Mouse (Mus musculus) gastrocnemius, adult 2 months (tissue): ENCODE measurements around the gene Ppard. TPM values are rescaled to one million over a fixed set of nuclear protein-coding genes. Genes with fewer than 3 reads are reported as not detected.

Source experiments
- DNase-seq: peaks from one replicate; pipeline ENCODE4 v3.0.0; 2022
- H3K27ac ChIP-seq: fragments of 200-600 bp; 2 replicates; pipeline ENCODE4 v1.8.1; 2022; ENCODE audit warnings: mild to moderate bottlenecking
- H3K4me3 ChIP-seq: fragments of 200-600 bp; 2 replicates; pipeline ENCODE4 v1.8.1; 2022; ENCODE audit warnings: mild to moderate bottlenecking, moderate library complexity
- CTCF ChIP-seq: fragments of 200-600 bp; IDR thresholded peaks from 2 replicates; pipeline ENCODE4 v1.8.1; 2022; ENCODE audit warnings: antibody characterized with exemption, mild to moderate bottlenecking, moderate library complexity
- intact Hi-C: fragments of 180-260 bp; cut with DNase I; formaldehyde crosslinking; loops from one replicate; pipeline ENCODE4 v1.15.1; 2025
- total RNA-seq, 2 experiments: library from RNA; stranded (reverse); gene quantifications; 2 replicates each; pipeline ENCODE4 v1.2.3; 2021

The Ppard gene
- total RNA-seq, 2 experiments from 2014 or later: 29.1 to 30.7 TPM

DNA sequence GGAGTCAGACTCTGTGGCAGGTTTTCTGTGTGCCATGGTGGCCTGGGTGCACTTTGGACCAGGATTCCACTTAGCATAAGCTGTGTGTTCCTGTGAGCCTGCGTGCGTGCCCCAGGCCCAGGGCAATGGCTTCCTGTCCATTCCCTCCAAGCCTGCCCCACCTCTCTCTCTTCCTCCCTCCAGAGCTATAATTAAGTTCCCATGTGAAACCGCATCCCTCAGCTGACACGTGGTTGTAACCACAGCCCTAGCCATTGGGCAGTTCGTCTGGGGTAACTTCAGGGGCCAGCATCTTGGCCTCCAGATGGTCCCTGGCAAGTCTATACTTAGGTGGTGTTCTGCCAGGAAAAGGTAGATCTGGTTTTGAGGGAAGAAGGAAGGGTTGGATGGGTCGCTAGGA is 15.1 kb downstream of the Ppard start:
- Histone ChIP-seq H3K27ac (peak overlapping the region; percentile 95), H3K4me3 (peak overlapping the region; percentile 59)
- no peak for TF ChIP-seq CTCF
- intact Hi-C loops: loop anchor here (2.0 kb wide), 1 partner anchor 25 kb away; no protein-coding TSS in a partner anchor
- peak; percentile 88 for DNase-seq

DNA sequence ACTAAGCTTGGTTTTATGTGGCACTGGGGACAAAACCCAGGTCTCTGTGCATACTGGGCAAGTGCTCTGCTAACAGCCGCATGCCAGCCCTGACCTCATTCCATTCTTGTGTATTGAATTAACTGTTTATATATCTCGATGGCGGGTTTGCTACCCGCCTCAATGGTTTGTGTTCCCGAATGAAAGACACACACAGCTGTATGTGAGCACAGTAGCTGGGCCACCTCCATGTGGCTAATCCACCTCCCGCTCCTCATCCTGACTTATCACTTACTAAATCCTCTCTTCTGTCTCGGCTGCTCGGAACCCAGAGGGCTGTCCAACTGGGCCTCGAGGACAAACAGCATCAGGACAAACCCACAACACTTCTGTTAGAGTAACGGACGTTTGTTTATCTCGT is 16.6 kb downstream of the Ppard start:
- TF ChIP-seq CTCF: no peak
- H3K27ac ChIP-seq: peak overlapping the region; percentile 95

DNA sequence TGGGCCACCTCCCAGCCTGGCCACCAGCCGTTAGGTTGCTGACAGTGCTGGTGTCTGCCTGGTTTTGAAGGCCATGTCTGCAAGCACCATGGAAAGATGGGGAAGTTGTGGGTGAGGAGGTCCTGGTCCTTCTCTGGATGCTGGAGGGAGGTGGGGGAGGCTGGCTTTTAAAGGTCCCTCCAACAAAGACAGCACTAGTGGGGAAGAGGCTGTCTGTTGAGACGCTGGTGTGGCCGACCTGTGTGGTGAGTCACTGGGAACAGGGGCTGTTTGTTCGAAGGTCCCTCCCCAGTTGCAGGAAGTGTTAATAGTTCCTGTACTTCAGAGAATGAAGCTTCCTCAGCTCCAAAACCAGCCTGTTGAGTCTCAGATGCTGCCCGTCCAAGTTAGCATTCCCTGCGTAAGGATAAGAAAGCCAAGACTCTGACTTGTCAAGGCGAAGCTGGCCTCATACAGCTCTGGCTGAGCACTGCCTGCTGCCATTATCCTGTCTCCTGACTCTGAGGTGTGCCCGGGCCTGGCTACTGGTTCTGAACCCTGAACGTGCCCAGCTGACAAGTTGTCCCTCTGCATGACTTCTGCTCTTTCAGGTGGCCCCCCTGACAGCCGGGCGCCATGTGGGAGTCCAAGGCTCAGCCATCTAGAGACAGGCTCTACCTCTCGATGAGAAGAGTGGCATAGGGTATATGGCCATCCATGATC is 19.2 kb downstream of the Ppard start:
- DNase-seq: no peak
- peak overlapping the region; percentile 67 for H3K27ac ChIP-seq
- TF ChIP-seq CTCF: no peak
- intact Hi-C loops: no loop called here
- no peak overlapping the region for H3K4me3 ChIP-seq

More for the DNA sequence above, 16.6 kb downstream of the Ppard start:
- no peak overlapping the region for H3K4me3 ChIP-seq
- no peak for DNase-seq
- intact Hi-C loops: no loop called here

DNA sequence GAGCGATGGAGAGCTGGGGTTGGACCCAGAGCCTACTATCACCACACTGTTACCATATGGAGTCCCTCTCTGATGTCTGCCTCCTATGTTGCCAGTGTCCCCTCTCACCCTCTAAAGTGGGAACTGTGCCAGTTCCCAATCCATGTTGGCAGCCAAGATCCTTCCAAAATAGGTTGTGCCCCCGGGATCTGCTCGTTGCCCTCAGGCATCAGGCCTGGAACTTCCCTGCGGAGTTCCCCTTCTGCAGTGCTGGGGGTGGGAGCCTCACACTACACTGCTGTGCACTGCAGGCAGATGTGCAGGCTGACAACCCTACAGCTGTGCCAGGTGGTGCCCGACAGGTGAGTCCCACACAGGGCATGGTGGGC is 19.8 kb downstream of the Ppard start:
- no peak for TF ChIP-seq CTCF
- intact Hi-C loops: no loop called here
- H3K27ac ChIP-seq: peak overlapping the region; percentile 67
- H3K4me3 ChIP-seq: no peak overlapping the region
- DNase-seq: no peak

DNA sequence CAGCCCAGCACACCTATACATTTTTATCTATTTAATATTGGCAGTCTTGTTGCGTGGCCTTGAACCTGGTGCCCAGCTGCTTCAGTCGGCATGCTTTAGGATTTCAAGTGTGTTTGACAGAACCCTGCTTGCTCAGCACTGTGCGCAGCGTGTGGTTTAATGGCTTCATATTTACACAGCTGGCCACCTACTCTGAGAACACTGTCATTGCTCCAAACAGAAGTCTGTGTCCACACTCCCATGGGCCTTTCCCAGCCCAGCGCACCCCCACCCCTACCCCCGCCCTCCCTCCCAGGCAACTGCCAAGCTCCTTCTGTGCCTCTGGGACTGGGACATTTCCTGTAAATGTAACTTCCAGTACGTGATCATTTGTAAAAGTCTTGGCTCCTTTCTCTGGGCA is 20.7 kb downstream of the Ppard start:
- Histone ChIP-seq H3K4me3 (no peak overlapping the region), H3K27ac (peak overlapping the region; percentile 62)
- intact Hi-C loops: no loop called here
- TF ChIP-seq CTCF: no peak
- no peak for DNase-seq

DNA sequence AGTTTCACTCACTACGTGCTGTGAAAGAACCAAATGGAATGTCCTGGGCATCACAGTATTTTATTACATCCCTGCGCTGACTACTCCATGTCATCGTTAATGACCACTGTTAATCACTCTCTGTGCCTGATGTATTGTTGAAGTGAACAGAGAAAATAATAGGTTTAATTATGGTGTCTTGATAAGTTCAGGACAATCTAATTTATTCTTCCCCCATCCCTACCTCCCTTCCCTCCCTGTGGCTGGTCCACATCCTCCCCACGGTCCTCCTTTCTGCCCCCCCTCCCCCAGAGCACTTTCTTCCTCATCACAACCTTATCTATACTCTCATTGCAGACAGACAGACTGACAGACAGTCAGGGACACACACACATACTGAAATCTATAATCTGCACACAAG is 22.3 kb downstream of the Ppard start:
- no peak overlapping the region for H3K27ac ChIP-seq
- intact Hi-C loops: no loop called here
- TF ChIP-seq CTCF: no peak
- no peak overlapping the region for H3K4me3 ChIP-seq
- DNase-seq: no peak

DNA sequence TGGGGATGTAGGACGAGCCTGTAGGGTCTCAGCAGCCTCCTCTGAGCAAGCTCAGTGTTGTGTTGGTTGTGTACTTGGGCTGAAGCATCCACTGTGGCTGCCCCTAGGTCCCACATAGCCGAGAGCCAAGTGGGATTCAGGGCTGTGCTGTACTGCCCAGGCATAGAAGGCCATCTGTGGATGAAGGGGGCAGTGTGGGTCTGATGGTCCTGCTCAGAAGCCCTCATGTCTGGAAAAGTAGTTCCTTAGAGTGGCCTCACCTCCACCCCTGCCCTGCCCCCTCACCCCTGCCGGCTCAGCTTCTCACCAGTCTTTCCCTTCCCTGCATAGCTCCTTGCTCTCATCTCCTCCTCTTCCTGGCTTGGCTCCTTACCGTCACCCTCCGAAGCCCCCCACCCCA is 23.2 kb downstream of the Ppard start:
- intact Hi-C loops: no loop called here
- Histone ChIP-seq H3K4me3 (no peak overlapping the region), H3K27ac (peak overlapping the region; percentile 81)
- no peak for TF ChIP-seq CTCF
- no peak for DNase-seq

DNA sequence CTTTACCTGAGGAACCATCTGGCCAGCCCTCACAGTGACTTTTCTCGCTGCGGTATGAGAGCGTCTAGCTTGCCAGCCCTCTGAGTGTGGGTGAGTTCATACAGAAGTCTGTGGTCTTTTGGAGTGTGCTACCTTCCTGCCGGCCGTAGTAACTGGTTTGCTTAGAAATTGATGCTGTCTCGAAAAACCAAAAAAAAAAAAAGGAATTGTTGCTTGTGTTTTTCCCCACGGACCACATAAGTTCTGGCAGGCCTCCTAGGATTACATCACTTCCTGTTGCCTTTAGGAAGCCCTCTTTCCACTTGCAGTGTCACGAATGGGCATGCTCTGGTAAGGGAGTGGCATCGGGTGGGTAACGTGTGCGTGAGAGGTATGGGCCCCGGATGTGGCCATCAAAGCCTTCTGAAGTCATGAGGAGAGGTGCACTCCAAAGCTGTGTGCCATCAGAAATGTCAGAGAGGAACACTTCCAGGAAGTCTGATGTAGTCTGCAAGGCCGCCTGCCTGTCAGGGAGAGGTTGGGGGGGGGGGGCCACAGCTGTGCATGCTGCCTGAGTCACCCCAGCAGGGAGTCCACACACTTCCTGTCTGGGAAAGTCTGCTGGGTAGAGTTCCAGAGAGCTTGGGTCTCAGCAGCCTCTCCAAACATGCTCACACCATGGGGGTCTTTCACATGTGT is 24.3 kb downstream of the Ppard start:
- Histone ChIP-seq H3K27ac (peak overlapping the region; percentile 81), H3K4me3 (peak overlapping the region; percentile 56)
- TF ChIP-seq CTCF: no peak
- intact Hi-C loops: no loop called here
- DNase-seq: peak; percentile 71

DNA sequence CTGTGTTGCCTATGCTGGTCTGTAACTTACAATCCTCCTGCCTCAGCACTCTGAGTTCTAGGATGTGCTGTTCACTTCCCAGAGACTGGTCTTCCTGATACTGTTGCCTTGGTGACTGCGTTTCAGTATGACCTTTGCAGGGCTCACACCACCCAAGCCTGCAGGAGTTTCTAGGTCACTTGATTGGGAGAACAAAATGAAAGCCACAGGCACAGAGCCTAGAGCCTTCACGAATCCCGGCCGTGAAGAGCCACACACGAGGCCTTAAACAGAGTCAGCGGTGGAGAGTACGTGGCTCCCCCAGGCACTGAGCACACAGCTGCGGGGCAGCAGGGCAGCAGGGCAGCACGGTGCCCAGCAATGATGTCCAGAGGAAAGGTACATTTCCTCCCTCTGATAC is 25.8 kb downstream of the Ppard start:
- intact Hi-C loops: no loop called here
- TF ChIP-seq CTCF: no peak
- Histone ChIP-seq H3K4me3 (no peak overlapping the region), H3K27ac (peak overlapping the region; percentile 81)
- DNase-seq: no peak

DNA sequence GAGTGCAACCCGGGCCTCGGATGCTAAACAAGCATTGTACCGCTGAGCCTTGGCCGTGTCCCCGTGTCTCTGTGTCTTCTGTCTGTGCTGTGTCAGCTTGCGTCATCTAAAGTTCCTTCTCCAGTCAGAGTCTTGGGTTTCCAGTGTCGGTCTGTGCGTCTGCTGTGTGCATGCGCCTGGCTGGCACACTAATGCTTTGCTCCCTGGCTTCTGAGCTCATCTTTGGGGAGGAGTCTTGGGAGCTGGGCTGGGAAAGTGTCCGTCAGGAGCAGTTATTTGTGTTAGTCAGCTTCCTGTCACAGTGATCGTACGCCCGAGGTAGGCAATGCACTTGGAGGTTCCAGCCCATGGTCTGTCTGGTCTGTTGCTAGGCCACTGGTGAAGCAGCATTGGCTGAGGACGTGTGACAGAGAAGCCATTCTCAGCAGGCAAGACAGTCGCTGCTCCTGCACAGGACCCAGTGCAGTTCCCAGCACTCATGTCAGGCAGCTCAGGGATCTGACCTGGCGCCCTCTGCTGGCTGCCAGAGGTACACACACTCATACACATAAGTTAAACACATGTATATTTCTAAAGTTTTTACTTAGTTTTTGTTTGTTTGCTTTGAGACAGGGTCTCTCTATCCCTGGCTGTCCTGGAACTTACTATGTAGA is 27.5 kb downstream of the Ppard start:
- Histone ChIP-seq H3K4me3 (no peak overlapping the region), H3K27ac (no peak overlapping the region)
- DNase-seq: no peak
- intact Hi-C loops: no loop called here
- peak; percentile 65 for TF ChIP-seq CTCF

DNA sequence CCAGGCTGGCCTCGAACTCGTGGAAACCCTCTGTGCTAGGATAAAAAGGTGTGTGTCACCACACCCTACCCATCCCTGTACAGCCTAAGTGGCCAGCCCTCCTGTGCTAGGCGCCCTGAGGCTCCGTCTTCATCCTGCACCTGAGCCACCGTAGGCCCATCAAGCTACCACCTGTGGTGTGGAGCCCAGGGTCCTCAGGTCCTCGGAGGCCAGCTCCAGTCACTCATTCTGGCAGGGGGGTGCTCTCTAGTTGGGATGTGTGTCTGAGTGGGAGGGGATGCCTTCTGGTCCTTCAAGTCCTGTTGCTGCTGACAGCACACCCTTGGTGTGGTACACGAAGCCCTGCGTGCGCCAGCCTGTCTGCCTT is 28.0 kb downstream of the Ppard start:
- intact Hi-C loops: no loop called here
- TF ChIP-seq CTCF: no peak
- DNase-seq: no peak
- no peak overlapping the region for H3K4me3 ChIP-seq
- no peak overlapping the region for H3K27ac ChIP-seq

DNA sequence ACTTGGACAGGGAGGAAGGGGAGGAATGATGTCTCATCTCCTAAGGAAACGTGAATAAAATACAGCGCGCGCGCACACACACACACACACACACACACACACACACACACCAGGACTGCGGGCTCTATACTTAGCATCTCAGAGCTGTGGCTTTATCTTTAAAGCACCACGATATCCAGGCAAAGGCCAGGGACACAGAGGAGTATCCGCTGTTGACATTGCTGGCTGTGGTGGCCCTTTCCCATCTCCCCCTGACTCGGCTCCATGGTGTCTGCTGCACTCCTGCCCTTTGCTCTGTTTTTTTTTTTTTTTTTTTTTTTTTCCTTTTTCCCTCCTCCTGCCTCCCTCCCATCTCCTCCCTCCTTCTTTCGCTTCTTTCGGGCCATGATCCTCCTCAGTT is 29.3 kb downstream of the Ppard start:
- DNase-seq: no peak
- intact Hi-C loops: no loop called here
- Histone ChIP-seq H3K27ac (no peak overlapping the region), H3K4me3 (no peak overlapping the region)
- no peak for TF ChIP-seq CTCF

DNA sequence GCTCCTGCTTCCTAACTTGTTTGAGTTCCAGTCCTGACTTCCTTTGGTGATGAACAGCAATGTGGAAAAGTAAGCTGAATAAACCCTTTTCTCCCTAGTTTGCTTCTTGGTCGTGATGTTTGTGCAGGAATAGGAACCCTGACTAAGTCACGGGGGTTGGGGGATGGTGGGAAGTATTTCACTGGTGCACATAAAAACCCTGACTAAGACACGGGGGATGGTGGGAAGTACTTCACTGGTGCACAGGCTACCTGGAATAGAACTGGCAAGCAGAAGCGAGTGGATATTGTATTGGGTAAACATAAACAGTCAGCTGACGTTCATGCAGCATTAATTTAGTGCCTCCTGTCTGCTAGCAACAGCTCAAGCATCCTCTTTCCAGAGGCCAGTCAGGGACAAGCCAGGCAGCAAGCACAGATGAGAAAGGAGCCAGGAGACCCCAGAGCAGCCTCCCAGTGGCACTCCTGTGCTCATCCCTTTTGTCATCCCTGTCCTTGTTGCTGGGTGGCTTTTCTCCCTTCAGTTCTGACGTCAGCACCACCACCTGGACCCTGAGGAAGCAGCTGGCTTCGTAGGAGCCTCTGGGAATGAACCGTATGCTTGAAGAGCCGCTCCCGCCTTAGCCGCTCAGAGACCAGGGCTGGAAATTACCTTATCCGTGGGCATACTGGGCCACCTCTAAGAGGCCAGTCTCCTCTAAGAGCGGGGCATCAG is 30.8 kb downstream of the Ppard start:
- no peak overlapping the region for H3K4me3 ChIP-seq
- no peak for TF ChIP-seq CTCF
- intact Hi-C loops: no loop called here

More for the DNA sequence above, 30.8 kb downstream of the Ppard start:
- no peak for DNase-seq
- H3K27ac ChIP-seq: peak overlapping the region; percentile 43
